Mouse (Mus musculus) lung, embryonic 16.5 days (tissue): ENCODE data around the gene Arhgap45. TPM values are rescaled to one million over a fixed set of nuclear protein-coding genes. Genes with fewer than 3 reads are reported as not detected.
A peak's percentile ranks its signal among the peaks of the same experiment; 100 is the strongest.
"Not testable (repeated sequence)": the region's sequence is repeated elsewhere in the genome, so short reads cannot be mapped to it uniquely, and the experiment has no call there.

ENCODE experiments used
- ATAC-seq: fragments of 200-750 bp; cut with Nextera tagmentation; 2 replicates; pipeline ENCODE4 v1.8.0; 2017; ENCODE audit warnings: low read depth, mild to moderate bottlenecking, moderate library complexity
- H3K27ac ChIP-seq: fragments of 300-500 bp; sonication (generic); 2 replicates; pipeline ENCODE4 v1.5.1; 2014; ENCODE audit warnings: mild to moderate bottlenecking, control low read depth, low read length
- H3K27me3 ChIP-seq: fragments of 300-500 bp; sonication (generic); 2 replicates; pipeline ENCODE4 v1.6.1; 2014; ENCODE audit warnings: low read depth, low read length, mixed read lengths; ENCODE audit not compliant: control insufficient read depth, insufficient read depth
- H3K36me3 ChIP-seq: fragments of 300-500 bp; sonication (generic); 2 replicates; pipeline ENCODE4 v1.6.1; 2014; ENCODE audit warnings: low read length; ENCODE audit not compliant: control insufficient read depth, insufficient read depth
- H3K4me1 ChIP-seq: fragments of 300-500 bp; sonication (generic); replicated peaks from 2 replicates; pipeline ENCODE4 v1.6.1; 2014; ENCODE audit warnings: low read length, mixed read lengths; ENCODE audit not compliant: control insufficient read depth, insufficient read depth
- H3K4me2 ChIP-seq: fragments of 300-500 bp; sonication (generic); 2 replicates; pipeline ENCODE4 v1.6.1; 2014; ENCODE audit warnings: low read depth, low read length, control low read depth
- H3K4me3 ChIP-seq: fragments of 300-500 bp; sonication (generic); 2 replicates; pipeline ENCODE4 v1.5.1; 2014; ENCODE audit warnings: mild to moderate bottlenecking, low read length, control low read depth
- H3K9ac ChIP-seq: fragments of 300-500 bp; sonication (generic); 2 replicates; pipeline ENCODE4 v1.6.1; 2014; ENCODE audit warnings: low read length, control low read depth
- H3K9me3 ChIP-seq: fragments of 300-500 bp; sonication (generic); 2 replicates; pipeline ENCODE4 v1.6.1; 2016; ENCODE audit warnings: low read length; ENCODE audit not compliant: control insufficient read depth
- WGBS: fragments of 180-500 bp; shearing (Covaris S2); extraction: QIAGEN DNeasy Blood & Tissue Kit; methylation state at CpG from one replicate; pipeline ENCODE4 v1.1.7; 2014; 5-methylcytosine and 5-hydroxymethylcytosine counted together
- polyA plus RNA-seq: library from polyadenylated mRNA; unstranded; fragments of >200 nt; fragmentation: Nextera tagmentation; extraction: Ambion mirVana; gene quantifications from 2 replicates; pipeline ENCODE4 v1.2.1, GENCODE M21; 2015

Gene Arhgap45
- polyA plus RNA-seq, 1 experiment from 2014 or later, result 18.1 TPM

GRCm38 (mm10) chr10:80053831-80054815, 37.7 kb downstream of the Arhgap45 start:
- Histone ChIP-seq H3K9ac (peak overlapping the region; percentile 98), H3K27me3 (no peaks in the 10 kb centered on the region), H3K27ac (peak overlapping the region; percentile 99), H3K4me1 (peaks cover 35% of the 10 kb centered on the region), H3K4me2 (peak overlapping the region; percentile 83), H3K36me3 (peaks cover 23% of the 10 kb centered on the region), H3K9me3 (no peaks in the 10 kb centered on the region), H3K4me3 (peak overlapping the region; percentile 94)
- ATAC-seq, result peak; percentile 53
- WGBS, result under 1% methylated on average over 75 of the region's 77 CpGs

- Histone ChIP-seq H3K4me1 (peaks cover 35% of the 10 kb centered on the region), H3K4me3 (peak overlapping the region; percentile 94), H3K36me3 (peaks cover 25% of the 10 kb centered on the region), H3K4me2 (peak overlapping the region; percentile 83), H3K9ac (peak overlapping the region; percentile 98)
- 4% methylated on average over 3 of the region's 3 CpGs for WGBS
- ATAC-seq, H3K27me3 ChIP-seq, H3K9me3 ChIP-seq, H3K27ac ChIP-seq: not testable (repeated sequence)
Observed at GRCm38 (mm10) chr10:80054911-80055310, 38.5 kb downstream of the Arhgap45 start.

- WGBS, result 68% methylated on average over 5 of the region's 5 CpGs
Observed at GRCm38 (mm10) chr10:80055364-80055763, 38.9 kb downstream of the Arhgap45 start.

GRCm38 (mm10) chr10:80055891-80056290, 39.4 kb downstream of the Arhgap45 start:
- H3K36me3 ChIP-seq, result peaks cover 25% of the 10 kb centered on the region
- peaks cover 31% of the 10 kb centered on the region for H3K4me1 ChIP-seq
- no peak overlapping the region for H3K9ac ChIP-seq
- 59% methylated on average over 9 of the region's 10 CpGs for WGBS
- H3K9me3 ChIP-seq, result no peaks in the 10 kb centered on the region
- no peak overlapping the region for H3K27ac ChIP-seq
- H3K4me2 ChIP-seq, result no peak overlapping the region
- no peak for ATAC-seq
- H3K4me3 ChIP-seq, result no peak overlapping the region
- H3K27me3 ChIP-seq, result no peaks in the 10 kb centered on the region

More at GRCm38 (mm10) chr10:80055364-80055763, 38.9 kb downstream of the Arhgap45 start:
- Histone ChIP-seq H3K36me3 (peaks cover 25% of the 10 kb centered on the region), H3K4me2 (peak overlapping the region; percentile 83), H3K27me3 (no peaks in the 10 kb centered on the region), H3K4me3 (peak overlapping the region; percentile 94), H3K9ac (peak overlapping the region; percentile 98; the same call in 1 of the 2 replicates), H3K27ac (no peak overlapping the region), H3K9me3 (no peaks in the 10 kb centered on the region), H3K4me1 (peaks cover 35% of the 10 kb centered on the region)
- ATAC-seq, result no peak

- Histone ChIP-seq H3K9ac (no peak overlapping the region), H3K36me3 (peaks cover 25% of the 10 kb centered on the region), H3K4me3 (no peak overlapping the region), H3K27ac (no peak overlapping the region), H3K9me3 (no peaks in the 10 kb centered on the region), H3K4me2 (no peak overlapping the region), H3K27me3 (no peaks in the 10 kb centered on the region), H3K4me1 (peaks cover 26% of the 10 kb centered on the region)
- no peak for ATAC-seq
- 79% methylated on average over 4 of the region's 4 CpGs for WGBS
Observed at GRCm38 (mm10) chr10:80056506-80056905, 40.1 kb downstream of the Arhgap45 start.

GRCm38 (mm10) chr10:80056976-80057682, 40.7 kb downstream of the Arhgap45 start:
- ATAC-seq, result no peak
- Histone ChIP-seq H3K27ac (no peak overlapping the region), H3K4me1 (peaks cover 20% of the 10 kb centered on the region), H3K4me3 (no peak overlapping the region), H3K4me2 (no peak overlapping the region), H3K9me3 (no peaks in the 10 kb centered on the region), H3K9ac (no peak overlapping the region), H3K27me3 (no peaks in the 10 kb centered on the region), H3K36me3 (peaks cover 27% of the 10 kb centered on the region)
- WGBS, result 87% methylated on average over 27 of the region's 27 CpGs

GRCm38 (mm10) chr10:80057683-80058326, 41.4 kb downstream of the Arhgap45 start:
- Histone ChIP-seq H3K27me3 (no peaks in the 10 kb centered on the region), H3K4me2 (no peak overlapping the region), H3K4me1 (peaks cover 13% of the 10 kb centered on the region), H3K4me3 (no peak overlapping the region), H3K9me3 (no peaks in the 10 kb centered on the region), H3K27ac (no peak overlapping the region), H3K36me3 (peaks cover 33% of the 10 kb centered on the region), H3K9ac (no peak overlapping the region)
- 72% methylated on average over 30 of the region's 30 CpGs for WGBS
- ATAC-seq, result no peak

- 0 out of 2 replicates have a peak, but pooled peaks have one; percentile 8 for ATAC-seq
- WGBS, result 90% methylated on average over 5 of the region's 5 CpGs
- peaks cover 23% of the 10 kb centered on the region for H3K36me3 ChIP-seq
- H3K27me3 ChIP-seq, result no peaks in the 10 kb centered on the region
- H3K27ac ChIP-seq, result no peak overlapping the region
- no peak overlapping the region for H3K4me3 ChIP-seq
- H3K4me1 ChIP-seq, result no peaks in the 10 kb centered on the region
- no peaks in the 10 kb centered on the region for H3K9me3 ChIP-seq
- no peak overlapping the region for H3K4me2 ChIP-seq
- H3K9ac ChIP-seq, result no peak overlapping the region
Observed at GRCm38 (mm10) chr10:80063104-80063503, 46.7 kb downstream of the Arhgap45 start.
